Mouse (Mus musculus) thymus, adult 2 months (tissue): ENCODE measurements around the gene Gskip.

ENCODE experiments used
- CTCF ChIP-seq: fragments of 200-500 bp; IDR thresholded peaks from 2 replicates; pipeline ENCODE4 v1.5.1; 2012; ENCODE audit warnings: mild to moderate bottlenecking, control low read depth, low read length, moderate library complexity, borderline replicate concordance; ENCODE audit not compliant: control insufficient read depth, poor library complexity, insufficient read depth; ENCODE audit errors: extremely low read depth
- POLR2A ChIP-seq: fragments of 200-500 bp; IDR thresholded peaks from 2 replicates; pipeline ENCODE4 v1.6.1; 2012; ENCODE audit warnings: mild to moderate bottlenecking, low read length, control low read depth, moderate library complexity; ENCODE audit not compliant: control insufficient read depth, poor library complexity, insufficient read depth; ENCODE audit errors: extremely low read depth

GRCm38 (mm10) chr12:105636551-105636950, 48.1 kb upstream of the Gskip start:
- TF ChIP-seq CTCF (no peak), POLR2A (no peak)
